Mouse (Mus musculus): ENCODE results near the gene Fyb2. TPM values are rescaled to one million over a fixed set of nuclear protein-coding genes. Genes with fewer than 3 reads are reported as not detected.

Gene Fyb2
- polyA plus RNA-seq, 1 experiment from 2014 or later, result 0.29 TPM

DNA sequence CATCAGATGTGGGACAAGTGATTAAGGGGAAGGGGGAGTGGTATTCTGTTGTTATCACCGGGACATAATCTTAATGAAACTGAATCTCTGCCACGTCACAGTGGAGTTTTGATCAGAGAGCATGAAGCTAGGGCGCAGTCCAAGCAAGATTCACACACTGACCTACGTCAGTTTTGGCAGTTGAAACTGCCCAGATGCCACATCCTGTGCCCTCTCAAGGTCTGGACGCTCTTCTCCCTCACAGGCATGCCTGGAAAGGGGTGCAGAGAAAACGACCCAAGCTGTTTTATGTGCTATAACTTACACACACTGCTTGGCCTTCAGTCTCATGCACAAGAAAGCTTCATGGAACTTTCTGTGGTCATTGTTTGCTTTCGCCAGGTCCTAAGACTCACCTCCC lies 74.4 kb downstream of the Fyb2 start:
- no peak overlapping the region for H3K4me3 ChIP-seq (ENCODE audit: low read depth, low read length)
- no peaks in the 10 kb centered on the region for H3K9me3 ChIP-seq (replicated peaks; ENCODE audit: control insufficient read depth, low read length)
- H3K4me2 ChIP-seq (ENCODE audit: low read depth, low read length), result no peak overlapping the region
- ATAC-seq (replicated peaks; ENCODE audit: insufficient number of reproducible peaks, low FRiP score, low TSS enrichment, low read depth) (no peak), DNase-seq (ENCODE audit: low spot score) (no peak)
- WGBS, result 83% methylated on average over 7 of the region's 7 CpGs
- H3K27ac ChIP-seq (replicated peaks; ENCODE audit: low read depth, low read length), result no peak overlapping the region
- H3K4me1 ChIP-seq (ENCODE audit: control insufficient read depth, insufficient read depth, low read length), result no peaks in the 10 kb centered on the region
- H3K9ac ChIP-seq (replicated peaks; ENCODE audit: low read length), result no peak overlapping the region
- no peaks in the 10 kb centered on the region for H3K36me3 ChIP-seq (replicated peaks; ENCODE audit: control insufficient read depth, insufficient read depth, low read depth, low read length)
- H3K27me3 ChIP-seq (ENCODE audit: control insufficient read depth, insufficient read depth, low read length), result no peaks in the 10 kb centered on the region

- Histone ChIP-seq H3K4me1 (ENCODE audit: control insufficient read depth, insufficient read depth, low read length) (no peaks in the 10 kb centered on the region), H3K4me2 (ENCODE audit: low read depth, low read length) (no peak overlapping the region), H3K9me3 (replicated peaks; ENCODE audit: control insufficient read depth, low read length) (no peaks in the 10 kb centered on the region), H3K27ac (replicated peaks; ENCODE audit: low read depth, low read length) (no peak overlapping the region), H3K4me3 (ENCODE audit: low read depth, low read length) (no peak overlapping the region), H3K27me3 (ENCODE audit: control insufficient read depth, insufficient read depth, low read length) (no peaks in the 10 kb centered on the region), H3K36me3 (replicated peaks; ENCODE audit: control insufficient read depth, insufficient read depth, low read depth, low read length) (no peaks in the 10 kb centered on the region), H3K9ac (replicated peaks; ENCODE audit: low read length) (no peak overlapping the region)
- DNase-seq (ENCODE audit: low spot score) (no peak), ATAC-seq (replicated peaks; ENCODE audit: insufficient number of reproducible peaks, low FRiP score, low TSS enrichment, low read depth) (no peak)
- WGBS, result 84% methylated on average over 5 of the region's 5 CpGs
Measured at GRCm38 (mm10) chr4:104988102-104988501, 74.8 kb downstream of the Fyb2 start.

DNA sequence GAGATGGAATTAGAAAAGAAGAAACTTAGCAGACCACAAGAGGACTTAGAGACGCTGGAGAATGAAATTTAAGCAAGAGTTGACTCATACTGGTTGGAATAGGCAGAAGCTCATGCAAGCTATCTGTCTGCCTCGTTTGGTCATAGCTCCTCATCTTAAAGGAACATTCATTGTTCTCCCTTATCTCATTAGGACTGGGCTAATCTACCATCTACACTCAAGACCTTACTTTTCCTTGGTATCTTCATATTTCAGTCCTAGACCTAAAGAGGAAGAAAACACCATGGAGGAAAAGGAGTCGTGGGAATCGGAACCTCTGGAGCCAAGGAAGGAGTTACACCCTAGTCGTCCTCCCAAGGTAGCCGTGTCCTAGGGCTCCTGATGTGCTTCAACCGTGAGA lies 75.5 kb downstream of the Fyb2 start:
- H3K27ac ChIP-seq (replicated peaks; ENCODE audit: low read depth, low read length), result no peak overlapping the region
- no peak overlapping the region for H3K4me3 ChIP-seq (ENCODE audit: low read depth, low read length)
- H3K27me3 ChIP-seq (ENCODE audit: control insufficient read depth, insufficient read depth, low read length), result no peaks in the 10 kb centered on the region
- H3K9me3 ChIP-seq (replicated peaks; ENCODE audit: control insufficient read depth, low read length), result no peaks in the 10 kb centered on the region
- H3K9ac ChIP-seq (replicated peaks; ENCODE audit: low read length), result no peak overlapping the region
- H3K4me2 ChIP-seq (ENCODE audit: low read depth, low read length), result no peak overlapping the region
- no peaks in the 10 kb centered on the region for H3K4me1 ChIP-seq (ENCODE audit: control insufficient read depth, insufficient read depth, low read length)
- no peaks in the 10 kb centered on the region for H3K36me3 ChIP-seq (replicated peaks; ENCODE audit: control insufficient read depth, insufficient read depth, low read depth, low read length)
- ATAC-seq (replicated peaks; ENCODE audit: insufficient number of reproducible peaks, low FRiP score, low TSS enrichment, low read depth) (no peak), DNase-seq (ENCODE audit: low spot score) (no peak)
- 87% methylated on average over 7 of the region's 7 CpGs for WGBS

DNA sequence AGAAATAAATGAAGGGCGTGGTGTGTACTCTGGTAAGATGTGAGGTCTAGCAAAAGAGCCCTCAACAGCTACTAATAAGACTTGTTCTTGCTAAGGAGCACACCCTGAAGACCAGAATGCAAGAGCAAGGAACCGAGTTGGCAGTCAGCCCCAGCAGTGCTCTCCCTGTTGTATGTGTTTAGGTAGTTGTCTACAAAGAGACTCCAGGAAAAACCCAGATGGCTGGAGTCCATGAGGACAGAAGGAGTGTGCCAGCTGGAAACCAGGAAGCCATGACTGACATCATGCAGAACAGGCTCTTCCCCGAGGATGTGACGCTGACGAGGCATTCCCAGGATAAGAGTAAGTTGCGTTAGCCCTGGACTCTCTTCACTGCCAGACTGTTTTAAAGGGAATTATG lies 76.8 kb downstream of the Fyb2 start:
- H3K9me3 ChIP-seq (replicated peaks; ENCODE audit: control insufficient read depth, low read length), result no peaks in the 10 kb centered on the region
- WGBS, result 88% methylated on average over 6 of the region's 6 CpGs
- no peaks in the 10 kb centered on the region for H3K36me3 ChIP-seq (replicated peaks; ENCODE audit: control insufficient read depth, insufficient read depth, low read depth, low read length)
- no peak overlapping the region for H3K4me3 ChIP-seq (ENCODE audit: low read depth, low read length)
- H3K4me2 ChIP-seq (ENCODE audit: low read depth, low read length), result no peak overlapping the region
- no peaks in the 10 kb centered on the region for H3K4me1 ChIP-seq (ENCODE audit: control insufficient read depth, insufficient read depth, low read length)
- H3K27ac ChIP-seq (replicated peaks; ENCODE audit: low read depth, low read length), result no peak overlapping the region
- H3K27me3 ChIP-seq (ENCODE audit: control insufficient read depth, insufficient read depth, low read length), result no peaks in the 10 kb centered on the region
- no peak overlapping the region for H3K9ac ChIP-seq (replicated peaks; ENCODE audit: low read length)
- no peak for ATAC-seq (replicated peaks; ENCODE audit: insufficient number of reproducible peaks, low FRiP score, low TSS enrichment, low read depth)
- no peak for DNase-seq (ENCODE audit: low spot score)

- no peak for DNase-seq (ENCODE audit: low spot score)
- H3K4me3 ChIP-seq (ENCODE audit: low read depth, low read length), result no peak overlapping the region
- no peak overlapping the region for H3K9ac ChIP-seq (replicated peaks; ENCODE audit: low read length)
Measured at GRCm38 (mm10) chr4:104990686-104991085, 77.4 kb downstream of the Fyb2 start.

GRCm38 (mm10) chr4:104992271-104992670 lies 79.0 kb downstream of the Fyb2 start:
- no peak overlapping the region for H3K4me2 ChIP-seq (ENCODE audit: low read depth, low read length)
- no peaks in the 10 kb centered on the region for H3K9me3 ChIP-seq (replicated peaks; ENCODE audit: control insufficient read depth, low read length)
- H3K36me3 ChIP-seq (replicated peaks; ENCODE audit: control insufficient read depth, insufficient read depth, low read depth, low read length), result no peaks in the 10 kb centered on the region
- WGBS, result 89% methylated on average over 3 of the region's 3 CpGs
- H3K27me3 ChIP-seq (ENCODE audit: control insufficient read depth, insufficient read depth, low read length), result no peaks in the 10 kb centered on the region
- H3K9ac ChIP-seq (replicated peaks; ENCODE audit: low read length), result no peak overlapping the region
- DNase-seq (ENCODE audit: low spot score) (no peak), ATAC-seq (replicated peaks; ENCODE audit: insufficient number of reproducible peaks, low FRiP score, low TSS enrichment, low read depth) (no peak)
- no peaks in the 10 kb centered on the region for H3K4me1 ChIP-seq (ENCODE audit: control insufficient read depth, insufficient read depth, low read length)
- no peak overlapping the region for H3K4me3 ChIP-seq (ENCODE audit: low read depth, low read length)
- H3K27ac ChIP-seq (replicated peaks; ENCODE audit: low read depth, low read length), result no peak overlapping the region

More at GRCm38 (mm10) chr4:104990686-104991085, 77.4 kb downstream of the Fyb2 start:
- no peaks in the 10 kb centered on the region for H3K9me3 ChIP-seq (replicated peaks; ENCODE audit: control insufficient read depth, low read length)
- H3K27ac ChIP-seq (replicated peaks; ENCODE audit: low read depth, low read length), result no peak overlapping the region
- no peaks in the 10 kb centered on the region for H3K4me1 ChIP-seq (ENCODE audit: control insufficient read depth, insufficient read depth, low read length)
- H3K27me3 ChIP-seq (ENCODE audit: control insufficient read depth, insufficient read depth, low read length), result no peaks in the 10 kb centered on the region
- no peak for ATAC-seq (replicated peaks; ENCODE audit: insufficient number of reproducible peaks, low FRiP score, low TSS enrichment, low read depth)
- H3K36me3 ChIP-seq (replicated peaks; ENCODE audit: control insufficient read depth, insufficient read depth, low read depth, low read length), result no peaks in the 10 kb centered on the region
- 81% methylated on average over 3 of the region's 3 CpGs for WGBS
- no peak overlapping the region for H3K4me2 ChIP-seq (ENCODE audit: low read depth, low read length)

- no peaks in the 10 kb centered on the region for H3K36me3 ChIP-seq (replicated peaks; ENCODE audit: control insufficient read depth, insufficient read depth, low read depth, low read length)
- H3K4me3 ChIP-seq (ENCODE audit: low read depth, low read length), result no peak overlapping the region
- H3K27ac ChIP-seq (replicated peaks; ENCODE audit: low read depth, low read length), result no peak overlapping the region
- no peaks in the 10 kb centered on the region for H3K4me1 ChIP-seq (ENCODE audit: control insufficient read depth, insufficient read depth, low read length)
- WGBS, result 90% methylated on average over 10 of the region's 10 CpGs
- H3K9ac ChIP-seq (replicated peaks; ENCODE audit: low read length), result no peak overlapping the region
- H3K27me3 ChIP-seq (ENCODE audit: control insufficient read depth, insufficient read depth, low read length), result no peaks in the 10 kb centered on the region
- no peak for ATAC-seq (replicated peaks; ENCODE audit: insufficient number of reproducible peaks, low FRiP score, low TSS enrichment, low read depth)
- no peaks in the 10 kb centered on the region for H3K9me3 ChIP-seq (replicated peaks; ENCODE audit: control insufficient read depth, low read length)
- DNase-seq (ENCODE audit: low spot score), result no peak
- no peak overlapping the region for H3K4me2 ChIP-seq (ENCODE audit: low read depth, low read length)
Measured at GRCm38 (mm10) chr4:104993140-104993874, 80.1 kb downstream of the Fyb2 start.

DNA sequence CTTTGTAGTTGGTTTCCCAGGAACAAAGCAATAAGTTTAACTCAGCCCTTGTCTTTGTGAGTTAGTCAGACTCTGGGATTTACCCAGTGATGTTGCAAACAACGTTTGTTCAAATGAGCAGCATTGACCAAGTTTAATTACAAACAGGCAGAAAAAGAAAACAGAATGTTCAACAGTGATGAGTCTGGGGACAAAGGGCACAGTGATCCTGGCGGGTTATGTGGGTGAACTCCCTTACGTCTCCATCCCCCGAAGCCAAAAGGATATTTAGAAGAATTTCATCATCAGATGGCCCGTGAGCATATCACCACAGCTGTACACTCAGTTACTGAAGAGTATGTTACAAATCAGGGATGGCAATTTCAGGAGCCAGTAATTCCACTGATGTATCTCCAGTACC lies 86.4 kb downstream of the Fyb2 start:
- Histone ChIP-seq H3K27me3 (ENCODE audit: control insufficient read depth, insufficient read depth, low read length) (no peaks in the 10 kb centered on the region), H3K36me3 (replicated peaks; ENCODE audit: control insufficient read depth, insufficient read depth, low read depth, low read length) (no peaks in the 10 kb centered on the region), H3K4me1 (ENCODE audit: control insufficient read depth, insufficient read depth, low read length) (no peaks in the 10 kb centered on the region), H3K4me3 (ENCODE audit: low read depth, low read length) (no peak overlapping the region), H3K27ac (replicated peaks; ENCODE audit: low read depth, low read length) (no peak overlapping the region), H3K9me3 (replicated peaks; ENCODE audit: control insufficient read depth, low read length) (no peaks in the 10 kb centered on the region), H3K9ac (replicated peaks; ENCODE audit: low read length) (no peak overlapping the region), H3K4me2 (ENCODE audit: low read depth, low read length) (no peak overlapping the region)
- ATAC-seq (replicated peaks; ENCODE audit: insufficient number of reproducible peaks, low FRiP score, low TSS enrichment, low read depth) (no peak), DNase-seq (ENCODE audit: low spot score) (no peak)
- WGBS, result 41% methylated on average over 5 of the region's 5 CpGs
